Mouse (Mus musculus) stomach, postnatal 0 days (tissue): Measurements from ENCODE around the gene Spn. TPM values are rescaled to one million over a fixed set of nuclear protein-coding genes. Genes with fewer than 3 reads are reported as not detected.
"Not testable (repeated sequence)": the region's sequence is repeated elsewhere in the genome, so short reads cannot be mapped to it uniquely, and the experiment has no call there.

Source experiments
- ATAC-seq: fragments of 200-750 bp; cut with Nextera tagmentation; 2 replicates; pipeline ENCODE4 v1.8.0; 2017; ENCODE audit not compliant: low FRiP score, low TSS enrichment
- DNase-seq: peaks from one replicate; pipeline ENCODE4 v3.0.0-alpha.2; 2016; ENCODE audit warnings: low spot score
- H3K27ac ChIP-seq: fragments of 300-500 bp; sonication (generic); replicated peaks from 2 replicates; pipeline ENCODE4 v1.5.1; 2014; ENCODE audit warnings: mild to moderate bottlenecking, control low read depth
- H3K27me3 ChIP-seq: fragments of 300-500 bp; sonication (generic); 2 replicates; pipeline ENCODE4 v1.6.1; 2014; ENCODE audit warnings: low read length; ENCODE audit not compliant: control insufficient read depth, insufficient read depth
- H3K36me3 ChIP-seq: fragments of 300-500 bp; sonication (generic); 2 replicates; pipeline ENCODE4 v1.6.1; 2014; ENCODE audit warnings: low read length, mixed read lengths; ENCODE audit not compliant: control insufficient read depth, insufficient read depth
- H3K4me1 ChIP-seq: fragments of 300-500 bp; sonication (generic); replicated peaks from 2 replicates; pipeline ENCODE4 v1.6.1; 2014; ENCODE audit warnings: antibody characterized with exemption; ENCODE audit not compliant: control insufficient read depth, insufficient read depth
- H3K4me2 ChIP-seq: fragments of 300-500 bp; sonication (generic); replicated peaks from 2 replicates; pipeline ENCODE4 v1.6.1; 2014; ENCODE audit warnings: low read depth, mild to moderate bottlenecking, control low read depth, moderate library complexity
- H3K4me3 ChIP-seq: fragments of 300-500 bp; sonication (generic); 2 replicates; pipeline ENCODE4 v1.5.1; 2014; ENCODE audit warnings: low read depth, low read length, control low read depth
- H3K9ac ChIP-seq: fragments of 300-500 bp; sonication (generic); 2 replicates; pipeline ENCODE4 v1.6.1; 2014; ENCODE audit warnings: mild to moderate bottlenecking, low read length, control low read depth, mixed read lengths
- H3K9me3 ChIP-seq: fragments of 300-500 bp; sonication (generic); 2 replicates; pipeline ENCODE4 v1.6.1; 2016; ENCODE audit warnings: low read length; ENCODE audit not compliant: control insufficient read depth
- CTCF ChIP-seq: IDR thresholded peaks from 2 replicates; pipeline ENCODE4 v1.5.1; 2016; ENCODE audit warnings: antibody characterized with exemption, low read depth, mild to moderate bottlenecking, moderate library complexity
- EP300 ChIP-seq: optimal IDR thresholded peaks from 2 replicates; pipeline ENCODE3; 2016; ENCODE audit warnings: antibody characterized with exemption
- WGBS: fragments of 180-500 bp; shearing (Covaris S2); extraction: QIAGEN DNeasy Blood & Tissue Kit; methylation state at CpG from one replicate; pipeline ENCODE4 v1.1.7; 2014; 5-methylcytosine and 5-hydroxymethylcytosine counted together
- polyA plus RNA-seq: library from polyadenylated mRNA; unstranded; fragments of >200 nt; fragmentation: Nextera tagmentation; extraction: Ambion mirVana; gene quantifications from 2 replicates; pipeline ENCODE4 v1.2.1, GENCODE M21; 2015

The Spn gene
- polyA plus RNA-seq, 1 experiment from 2014 or later: 0.22 TPM

DNA sequence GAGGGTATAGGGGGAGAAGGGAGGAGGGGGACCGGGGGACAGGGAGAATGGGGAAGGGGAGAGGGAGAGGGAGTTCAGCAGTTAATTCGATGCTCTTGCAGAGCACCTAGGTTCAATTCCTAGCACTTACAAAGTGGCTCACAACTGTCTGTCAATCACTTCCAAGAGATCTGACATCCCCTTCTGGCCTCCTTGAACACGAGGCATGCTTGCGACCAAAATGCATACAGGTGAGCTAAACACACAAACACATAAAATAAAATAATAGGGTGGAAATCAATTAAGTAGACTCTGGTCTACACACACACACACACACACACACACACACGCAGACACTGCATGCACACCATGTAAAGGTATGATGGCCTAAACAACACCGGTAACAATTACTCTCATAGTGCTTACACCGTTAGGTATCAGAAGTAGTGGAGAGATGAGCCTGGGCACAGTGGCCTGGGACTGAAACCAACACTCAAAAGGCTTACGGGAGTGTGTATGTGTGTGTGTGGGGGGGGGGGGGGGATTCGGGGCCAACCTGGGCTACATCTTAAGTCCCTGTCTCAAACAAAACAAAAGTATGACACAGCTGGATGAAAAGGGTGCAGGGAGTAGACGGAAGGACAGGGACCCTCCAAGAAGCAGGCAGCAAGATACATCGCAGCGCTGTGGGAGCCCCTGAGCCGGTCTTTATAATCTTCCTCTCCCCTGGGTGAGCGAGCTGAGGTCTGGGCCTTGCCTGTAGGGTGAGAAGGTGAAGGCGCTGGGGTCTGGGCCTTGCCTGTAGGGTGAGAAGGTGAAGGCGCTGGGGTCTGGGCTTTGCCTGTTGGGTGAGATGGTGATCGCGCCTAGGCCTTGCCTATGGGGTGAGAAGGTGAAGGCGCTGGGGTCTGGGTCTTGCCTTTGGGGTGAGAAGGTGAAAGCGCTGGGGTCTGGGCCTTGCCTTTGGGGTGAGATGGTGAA, 47.2 kb downstream of the Spn start:
- no peaks in the 10 kb centered on the region for H3K9me3 ChIP-seq
- H3K4me1 ChIP-seq: no peaks in the 10 kb centered on the region
- 80% methylated on average over 20 of the region's 20 CpGs for WGBS
- no peak overlapping the region for H3K9ac ChIP-seq
- DNase-seq: no peak
- no peak overlapping the region for H3K4me2 ChIP-seq
- no peaks in the 10 kb centered on the region for H3K27me3 ChIP-seq
- no peak overlapping the region for H3K4me3 ChIP-seq
- no peaks in the 10 kb centered on the region for H3K36me3 ChIP-seq
- TF ChIP-seq EP300: no peak
- no peak for TF ChIP-seq CTCF
- ATAC-seq: no peak
- H3K27ac ChIP-seq: no peak overlapping the region

- Histone ChIP-seq H3K9me3 (no peaks in the 10 kb centered on the region), H3K27me3 (no peaks in the 10 kb centered on the region), H3K36me3 (no peaks in the 10 kb centered on the region), H3K27ac (no peak overlapping the region), H3K4me1 (no peaks in the 10 kb centered on the region), H3K4me3 (no peak overlapping the region), H3K9ac (no peak overlapping the region), H3K4me2 (peak overlapping the region; percentile 35; the same call in 1 of the 2 replicates)
- TF ChIP-seq EP300 (no peak), CTCF (no peak)
- peak; percentile 52 for DNase-seq
- ATAC-seq: no peak
- 20% methylated on average over 27 of the region's 27 CpGs for WGBS
These were observed 48.5 kb downstream of the Spn start for GRCm38 (mm10) chr7:127088901-127089845.

DNA sequence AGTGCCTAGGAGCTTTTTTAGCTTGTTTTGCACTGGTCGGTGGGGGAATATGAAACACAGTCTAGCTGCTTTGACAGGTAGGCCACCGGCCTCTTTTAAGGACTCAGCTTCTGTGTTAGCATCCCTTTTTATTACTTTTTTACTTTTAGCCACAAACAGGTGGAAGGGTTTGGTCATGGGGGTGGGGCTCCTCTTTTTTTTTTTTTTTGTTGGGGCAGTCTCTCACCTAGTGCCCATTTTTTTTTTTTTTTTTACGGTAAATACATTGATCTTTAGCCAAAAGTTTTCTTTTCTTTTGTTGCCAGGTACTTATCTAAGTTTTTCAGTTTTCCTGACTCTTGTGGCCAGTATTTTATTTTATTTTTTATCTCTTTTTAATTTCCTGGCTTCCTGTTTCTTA, 49.5 kb downstream of the Spn start:
- Histone ChIP-seq H3K4me2 (no peak overlapping the region), H3K27ac (no peak overlapping the region), H3K27me3 (no peaks in the 10 kb centered on the region), H3K4me3 (no peak overlapping the region), H3K36me3 (no peaks in the 10 kb centered on the region), H3K9me3 (no peaks in the 10 kb centered on the region), H3K4me1 (no peaks in the 10 kb centered on the region), H3K9ac (no peak overlapping the region)
- no peak for TF ChIP-seq CTCF
- no peak for TF ChIP-seq EP300
- WGBS: 79% methylated on average over 3 of the region's 3 CpGs
- DNase-seq (no peak), ATAC-seq (no peak)

GRCm38 (mm10) chr7:127087278-127088010, 50.2 kb downstream of the Spn start, which contains the start of gene Zg16:
Gene Zg16, minus strand, starts transcription at chr7:127087328.
- not testable (repeated sequence) for H3K9ac ChIP-seq, H3K27ac ChIP-seq, DNase-seq, H3K4me3 ChIP-seq, H3K36me3 ChIP-seq, H3K4me2 ChIP-seq, H3K9me3 ChIP-seq, ATAC-seq, H3K4me1 ChIP-seq, H3K27me3 ChIP-seq
- WGBS: 78% methylated on average over 6 of the region's 6 CpGs

DNA sequence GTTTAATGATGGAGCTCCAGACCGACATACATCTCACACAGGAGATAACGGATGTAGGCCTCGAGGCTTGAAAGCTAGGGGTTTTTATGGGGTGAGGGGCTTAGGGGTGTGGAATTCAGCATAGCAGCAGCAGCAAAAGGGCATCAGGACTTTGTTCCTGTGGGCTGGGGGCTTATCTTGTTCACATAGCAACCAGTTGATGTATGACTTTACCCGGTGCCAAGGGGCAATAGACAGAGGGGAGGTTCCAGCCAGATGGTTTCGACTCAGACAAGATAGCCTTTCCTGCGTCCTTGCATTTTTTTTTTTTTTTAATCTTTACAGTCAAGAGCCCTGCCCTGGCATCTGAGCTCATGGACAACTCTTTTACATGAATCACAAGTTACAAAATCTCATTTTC, 51.9 kb downstream of the Spn start:
- H3K9ac ChIP-seq, H3K9me3 ChIP-seq, H3K27me3 ChIP-seq, H3K36me3 ChIP-seq, H3K4me1 ChIP-seq, H3K4me3 ChIP-seq, H3K27ac ChIP-seq, H3K4me2 ChIP-seq, DNase-seq, ATAC-seq: not testable (repeated sequence)
- 32% methylated on average over 6 of the region's 6 CpGs for WGBS
